Mouse (Mus musculus) stomach, postnatal 0 days (tissue): ENCODE results near the gene Speer4c. TPM values are rescaled to one million over a fixed set of nuclear protein-coding genes. Genes with fewer than 3 reads are reported as not detected.
A peak's percentile ranks its signal among the peaks of the same experiment; 100 is the strongest.
"Not testable (repeated sequence)": the region's sequence is repeated elsewhere in the genome, so short reads cannot be mapped to it uniquely, and the experiment has no call there.

ENCODE experiments used
- ATAC-seq: fragments of 200-750 bp; cut with Nextera tagmentation; 2 replicates; pipeline ENCODE4 v1.8.0; 2017; ENCODE audit not compliant: low FRiP score, low TSS enrichment
- DNase-seq: peaks from one replicate; pipeline ENCODE4 v3.0.0-alpha.2; 2016; ENCODE audit warnings: low spot score
- H3K27ac ChIP-seq: fragments of 300-500 bp; sonication (generic); replicated peaks from 2 replicates; pipeline ENCODE4 v1.5.1; 2014; ENCODE audit warnings: mild to moderate bottlenecking, control low read depth
- H3K27me3 ChIP-seq: fragments of 300-500 bp; sonication (generic); 2 replicates; pipeline ENCODE4 v1.6.1; 2014; ENCODE audit warnings: low read length; ENCODE audit not compliant: control insufficient read depth, insufficient read depth
- H3K36me3 ChIP-seq: fragments of 300-500 bp; sonication (generic); 2 replicates; pipeline ENCODE4 v1.6.1; 2014; ENCODE audit warnings: low read length, mixed read lengths; ENCODE audit not compliant: control insufficient read depth, insufficient read depth
- H3K4me1 ChIP-seq: fragments of 300-500 bp; sonication (generic); replicated peaks from 2 replicates; pipeline ENCODE4 v1.6.1; 2014; ENCODE audit warnings: antibody characterized with exemption; ENCODE audit not compliant: control insufficient read depth, insufficient read depth
- H3K4me2 ChIP-seq: fragments of 300-500 bp; sonication (generic); replicated peaks from 2 replicates; pipeline ENCODE4 v1.6.1; 2014; ENCODE audit warnings: low read depth, mild to moderate bottlenecking, control low read depth, moderate library complexity
- H3K4me3 ChIP-seq: fragments of 300-500 bp; sonication (generic); 2 replicates; pipeline ENCODE4 v1.5.1; 2014; ENCODE audit warnings: low read depth, low read length, control low read depth
- H3K9ac ChIP-seq: fragments of 300-500 bp; sonication (generic); 2 replicates; pipeline ENCODE4 v1.6.1; 2014; ENCODE audit warnings: mild to moderate bottlenecking, low read length, control low read depth, mixed read lengths
- H3K9me3 ChIP-seq: fragments of 300-500 bp; sonication (generic); 2 replicates; pipeline ENCODE4 v1.6.1; 2016; ENCODE audit warnings: low read length; ENCODE audit not compliant: control insufficient read depth
- WGBS: fragments of 180-500 bp; shearing (Covaris S2); extraction: QIAGEN DNeasy Blood & Tissue Kit; methylation state at CpG from one replicate; pipeline ENCODE4 v1.1.7; 2014; 5-methylcytosine and 5-hydroxymethylcytosine counted together
- polyA plus RNA-seq: library from polyadenylated mRNA; unstranded; fragments of >200 nt; fragmentation: Nextera tagmentation; extraction: Ambion mirVana; gene quantifications from 2 replicates; pipeline ENCODE4 v1.2.1, GENCODE M21; 2015

The Speer4c gene
- polyA plus RNA-seq, 1 experiment from 2014 or later, result not detected

- WGBS, result 56% methylated on average over 4 of the region's 4 CpGs
- H3K4me2 ChIP-seq, DNase-seq, H3K4me1 ChIP-seq, H3K4me3 ChIP-seq, H3K36me3 ChIP-seq, H3K9me3 ChIP-seq, H3K27ac ChIP-seq, H3K27me3 ChIP-seq, H3K9ac ChIP-seq: not testable (repeated sequence)
- ATAC-seq, result peak; percentile 87
These were observed 25.0 kb downstream of the Speer4c start for GRCm38 (mm10) chr5:15688874-15689658.

- H3K9me3 ChIP-seq, H3K36me3 ChIP-seq, DNase-seq, H3K4me3 ChIP-seq, H3K4me1 ChIP-seq, H3K27me3 ChIP-seq, H3K27ac ChIP-seq, H3K9ac ChIP-seq, H3K4me2 ChIP-seq: not testable (repeated sequence)
- ATAC-seq, result peak; percentile 77; the same call in 1 of the 2 replicates
- WGBS, result 80% methylated on average over 7 of the region's 10 CpGs
These were observed 32.6 kb downstream of the Speer4c start for GRCm38 (mm10) chr5:15681301-15682035.

DNA sequence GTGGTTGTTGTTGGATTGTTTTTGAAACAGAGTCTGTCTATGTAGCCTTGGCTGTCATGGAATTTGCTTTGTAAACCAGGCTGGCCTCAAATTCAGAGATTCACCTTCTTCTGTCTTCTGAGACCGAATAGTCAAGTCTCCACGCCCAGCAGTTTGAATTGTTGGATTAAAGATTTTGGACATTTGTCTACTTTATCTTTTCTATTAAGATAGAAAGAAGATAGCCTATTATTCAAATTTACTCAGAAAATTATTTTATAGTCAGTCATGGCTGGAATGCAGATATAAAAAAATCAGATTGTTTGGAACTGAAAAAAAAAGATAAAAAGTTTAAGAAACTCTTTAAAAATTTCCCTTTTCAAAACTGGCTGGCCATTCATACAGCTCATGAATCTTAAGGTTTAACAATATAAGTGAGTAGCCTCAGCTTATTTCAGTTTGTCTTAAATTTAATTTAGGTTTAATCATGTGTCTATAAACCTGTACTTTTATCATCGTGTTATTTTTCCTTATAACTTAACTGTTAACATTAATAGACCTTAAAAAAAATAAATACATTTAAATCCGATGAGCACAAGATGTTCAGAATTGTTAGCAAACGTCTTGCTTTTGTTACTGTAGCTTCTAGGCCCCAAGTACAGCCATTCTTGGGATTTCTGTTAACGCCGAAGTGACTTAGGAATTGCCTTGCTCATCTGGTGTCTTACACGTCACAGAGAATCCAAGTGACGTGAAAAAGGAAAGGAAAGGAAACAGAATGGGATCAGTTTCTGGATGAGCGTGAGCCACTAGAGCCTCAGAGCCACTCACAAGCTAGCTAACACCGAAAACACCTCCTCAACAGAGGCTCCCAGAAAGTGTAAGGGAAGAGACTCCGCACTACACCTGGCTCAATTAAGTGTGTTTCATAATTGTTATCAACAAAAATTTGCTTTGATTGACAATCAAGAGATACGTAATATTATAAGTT lies 33.8 kb downstream of the Speer4c start:
- WGBS, result 66% methylated on average over 13 of the region's 13 CpGs

DNA sequence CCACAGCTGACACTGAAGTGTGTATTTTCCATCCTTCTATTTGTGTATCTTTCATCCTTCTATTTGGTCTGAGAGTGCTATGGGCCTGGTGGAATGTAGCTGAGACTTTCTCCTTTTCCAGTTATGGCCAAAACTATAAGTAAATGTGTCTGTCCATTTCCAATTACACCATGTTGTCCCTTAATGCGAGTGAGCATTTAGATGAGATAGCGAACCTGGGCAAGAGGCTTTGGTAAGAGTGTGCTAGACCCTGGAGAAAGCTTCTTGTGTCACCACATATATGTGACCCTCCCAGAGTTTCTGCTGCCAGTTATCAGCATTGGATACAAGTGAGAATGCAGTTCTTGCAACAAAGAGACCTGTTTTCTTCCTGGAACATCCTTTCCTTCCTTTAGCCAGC lies 35.2 kb downstream of the Speer4c start:
- not testable (repeated sequence) for H3K4me2 ChIP-seq, H3K4me1 ChIP-seq, H3K4me3 ChIP-seq, H3K9me3 ChIP-seq, H3K27ac ChIP-seq, H3K9ac ChIP-seq, ATAC-seq, H3K27me3 ChIP-seq, H3K36me3 ChIP-seq
- peak; percentile 16 for DNase-seq
- WGBS, result 61% methylated on average over 2 of the region's 2 CpGs

More for the DNA sequence above, 33.8 kb downstream of the Speer4c start:
- not testable (repeated sequence) for H3K4me1 ChIP-seq, H3K27ac ChIP-seq, H3K9ac ChIP-seq, H3K4me3 ChIP-seq, H3K9me3 ChIP-seq, H3K4me2 ChIP-seq, H3K36me3 ChIP-seq, H3K27me3 ChIP-seq
- peak; percentile 75 for ATAC-seq
- DNase-seq, result peak; percentile 16

DNA sequence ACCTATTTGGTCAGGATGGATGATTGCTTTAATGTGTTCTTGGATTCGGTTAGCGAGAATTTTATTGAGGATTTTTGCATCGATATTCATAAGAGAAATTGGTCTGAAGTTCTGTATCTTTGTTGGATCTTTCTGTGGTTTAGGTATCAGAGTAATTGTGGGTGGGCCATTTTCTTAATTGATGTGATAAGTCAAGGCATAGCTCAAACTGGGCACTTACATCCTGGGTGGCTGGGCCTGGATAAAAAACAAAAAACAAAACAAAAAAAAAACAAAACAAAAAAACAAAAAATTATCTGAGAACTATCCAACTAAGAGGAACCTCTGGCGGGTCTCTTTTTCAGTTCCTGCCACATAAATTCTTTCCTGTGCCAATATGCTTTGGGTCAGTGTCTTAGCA lies 36.3 kb downstream of the Speer4c start:
- H3K9ac ChIP-seq, H3K4me2 ChIP-seq, H3K9me3 ChIP-seq, H3K27me3 ChIP-seq, H3K27ac ChIP-seq, H3K36me3 ChIP-seq, H3K4me3 ChIP-seq, H3K4me1 ChIP-seq, DNase-seq: not testable (repeated sequence)
- WGBS, result 81% methylated on average over 2 of the region's 4 CpGs
- ATAC-seq, result peak; percentile 80

DNA sequence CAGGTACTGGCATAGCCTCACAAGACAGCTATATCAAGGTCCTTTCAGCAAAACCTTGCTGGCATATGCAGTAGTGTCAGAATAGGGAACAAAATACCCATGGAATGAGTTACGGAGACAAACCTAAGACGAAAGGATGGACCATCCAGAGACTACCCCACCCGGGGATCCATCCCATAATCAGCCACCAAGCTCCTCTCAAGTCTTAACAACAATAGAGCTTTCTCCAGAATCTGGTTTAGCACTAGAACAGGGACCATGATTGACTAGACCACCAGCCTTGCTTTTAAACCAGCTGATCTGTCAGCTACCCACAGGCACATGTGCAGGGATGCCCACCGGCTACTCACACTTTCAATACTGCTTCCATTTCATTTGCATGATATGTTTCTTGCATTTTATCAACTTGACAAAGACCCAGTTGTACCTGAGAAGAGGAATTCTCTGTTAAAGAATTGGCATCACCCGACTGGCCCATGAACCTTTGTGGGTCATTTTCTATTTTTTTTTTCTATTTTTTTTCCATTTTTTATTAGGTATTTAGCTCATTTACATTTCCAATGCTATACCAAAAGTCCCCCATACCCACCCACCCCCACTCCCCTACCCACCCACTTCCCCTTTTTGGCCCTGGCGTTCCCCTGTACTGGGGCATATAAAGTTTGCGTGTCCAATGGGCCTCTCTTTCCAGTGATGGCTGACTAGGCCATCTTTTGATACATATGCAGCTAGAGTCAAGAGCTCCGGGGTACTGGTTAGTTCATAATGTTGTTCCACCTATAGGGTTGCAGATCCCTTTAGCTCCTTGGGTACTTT lies 39.4 kb downstream of the Speer4c start:
- WGBS, result 92% methylated on average over 5 of the region's 8 CpGs
- H3K27me3 ChIP-seq, H3K9ac ChIP-seq, H3K9me3 ChIP-seq, H3K4me1 ChIP-seq, H3K36me3 ChIP-seq, DNase-seq, H3K4me3 ChIP-seq, H3K4me2 ChIP-seq, H3K27ac ChIP-seq: not testable (repeated sequence)
- peak; percentile 74 for ATAC-seq

- ATAC-seq, H3K27me3 ChIP-seq, H3K4me3 ChIP-seq, H3K4me1 ChIP-seq, DNase-seq, H3K9me3 ChIP-seq, H3K36me3 ChIP-seq, H3K27ac ChIP-seq, H3K4me2 ChIP-seq, H3K9ac ChIP-seq: not testable (repeated sequence)
- 73% methylated on average over 2 of the region's 2 CpGs for WGBS
These were observed 40.1 kb downstream of the Speer4c start for GRCm38 (mm10) chr5:15673989-15674388.

GRCm38 (mm10) chr5:15670789-15671188 lies 43.3 kb downstream of the Speer4c start:
- WGBS, result 80% methylated on average over 7 of the region's 18 CpGs
- DNase-seq (peak; percentile 13), ATAC-seq (0 out of 2 replicates have a peak, but pooled peaks have one; percentile 45)

More at GRCm38 (mm10) chr5:15670789-15671188, 43.3 kb downstream of the Speer4c start:
- not testable (repeated sequence) for H3K4me2 ChIP-seq, H3K27me3 ChIP-seq, H3K9me3 ChIP-seq, H3K9ac ChIP-seq, H3K27ac ChIP-seq, H3K4me1 ChIP-seq, H3K4me3 ChIP-seq, H3K36me3 ChIP-seq
